Mouse (Mus musculus) CH12.LX (cell line): ENCODE measurements around the gene Csnk1g2. TPM values are rescaled to one million over a fixed set of nuclear protein-coding genes. Genes with fewer than 3 reads are reported as not detected.

Experiments used
- DNase-seq: peaks from one replicate; pipeline ENCODE4 v3.0.0-alpha.2; 2013; ENCODE audit errors: extremely low read depth
- H3K27ac ChIP-seq: 2 replicates; pipeline ENCODE4 v1.5.1; 2012; ENCODE audit warnings: low read depth, mild to moderate bottlenecking, control low read depth, moderate library complexity; ENCODE audit not compliant: insufficient read depth
- H3K27me3 ChIP-seq: replicated peaks from 2 replicates; pipeline ENCODE3; 2012; ENCODE audit warnings: inconsistent platforms
- H3K36me3 ChIP-seq, 2 experiments: replicated peaks in 1 of 2; 2 replicates each; pipeline versions ENCODE3 to v1.6.1; 2012; ENCODE audit warnings: inconsistent platforms in 1 of 2, low read length in 1 of 2, mild to moderate bottlenecking in 1 of 2, mixed read lengths in 1 of 2, moderate library complexity in 1 of 2; ENCODE audit not compliant: control insufficient read depth in 1 of 2, insufficient read depth in 1 of 2
- H3K4me1 ChIP-seq, 2 experiments: 2 replicates each; pipeline ENCODE4 v1.6.1; 2012; ENCODE audit warnings: inconsistent platforms in 1 of 2, moderate library complexity in 1 of 2; ENCODE audit not compliant: insufficient read depth in 2 of 2, control insufficient read depth in 1 of 2
- H3K4me2 ChIP-seq: 2 replicates; pipeline ENCODE4 v1.6.1; 2012; ENCODE audit warnings: low read depth, mild to moderate bottlenecking, control low read depth; ENCODE audit not compliant: poor library complexity, insufficient read depth, severe bottlenecking
- H3K4me3 ChIP-seq, 3 experiments: fragments of 150-350 bp in 1 of 3; sonication (generic) in 1 of 3; replicated peaks in 1 of 3; 2 replicates each; pipeline versions ENCODE3 to v1.5.1; 2011 to 2012; ENCODE audit warnings: low read depth in 2 of 3, low read length in 2 of 3, mild to moderate bottlenecking in 2 of 3, moderate library complexity in 2 of 3, control low read depth in 1 of 3, improper control_type of control experiment in 1 of 3, inconsistent platforms in 1 of 3, mixed read lengths in 1 of 3; ENCODE audit not compliant: poor library complexity in 1 of 3
- H3K79me2 ChIP-seq: replicated peaks from 2 replicates; pipeline ENCODE4 v1.6.1; 2012; ENCODE audit warnings: mild to moderate bottlenecking, moderate library complexity; ENCODE audit not compliant: control insufficient read depth, poor library complexity, insufficient read depth, severe bottlenecking; ENCODE audit errors: extremely low read depth
- H3K9ac ChIP-seq: 2 replicates; pipeline ENCODE4 v1.6.1; 2012; ENCODE audit warnings: low read depth, mild to moderate bottlenecking, control low read depth, moderate library complexity; ENCODE audit not compliant: insufficient read depth
- H3K9me3 ChIP-seq: replicated peaks from 2 replicates; pipeline ENCODE3; 2012; ENCODE audit warnings: low read length, inconsistent platforms, mixed read lengths
- CHD1 ChIP-seq: IDR thresholded peaks from 2 replicates; pipeline ENCODE4 v1.6.1; 2012; ENCODE audit warnings: low read depth, low read length, improper control_type of control experiment, inconsistent platforms
- CHD2 ChIP-seq: IDR thresholded peaks from 2 replicates; pipeline ENCODE4 v1.6.1; 2011; ENCODE audit warnings: low read length, improper control_type of control experiment
- CTCF ChIP-seq, 2 experiments: IDR thresholded peaks in 1 of 2; conservative IDR thresholded peaks in 1 of 2; 2 replicates each; pipeline ENCODE4 v1.5.1; 2011 to 2012; ENCODE audit warnings: low read depth in 2 of 2, low read length in 2 of 2, improper control_type of control experiment in 1 of 2, inconsistent platforms in 1 of 2, mild to moderate bottlenecking in 1 of 2, moderate library complexity in 1 of 2
- EP300 ChIP-seq: IDR thresholded peaks from 2 replicates; pipeline ENCODE4 v1.6.1; 2011; ENCODE audit warnings: low read length, improper control_type of control experiment
- ETS1 ChIP-seq: conservative IDR thresholded peaks from 2 replicates; pipeline ENCODE4 v1.6.1; 2012; ENCODE audit warnings: low read depth, mild to moderate bottlenecking, inconsistent platforms, low read length, improper control_type of control experiment, moderate library complexity
- IRF4 ChIP-seq: IDR thresholded peaks from 2 replicates; pipeline ENCODE4 v1.6.1; 2014; ENCODE audit warnings: low read depth, mild to moderate bottlenecking, inconsistent platforms, low read length, improper control_type of control experiment
- JUND ChIP-seq: conservative IDR thresholded peaks from 2 replicates; pipeline ENCODE4 v1.6.1; 2011; ENCODE audit warnings: low read depth, low read length, improper control_type of control experiment
- KAT2A ChIP-seq: IDR thresholded peaks from 2 replicates; pipeline ENCODE4 v1.6.1; 2012; ENCODE audit warnings: low read length, improper control_type of control experiment, inconsistent platforms; ENCODE audit not compliant: insufficient replicate concordance
- MAZ ChIP-seq: IDR thresholded peaks from 2 replicates; pipeline ENCODE4 v1.6.1; 2012; ENCODE audit warnings: low read depth, mild to moderate bottlenecking, inconsistent platforms, low read length, improper control_type of control experiment, moderate library complexity
- MEF2A ChIP-seq: IDR thresholded peaks from 2 replicates; pipeline ENCODE4 v1.6.1; 2014; ENCODE audit warnings: low read depth, mild to moderate bottlenecking, inconsistent platforms, low read length, improper control_type of control experiment, borderline replicate concordance
- MXI1 ChIP-seq: IDR thresholded peaks from 2 replicates; pipeline ENCODE4 v1.6.1; 2011; ENCODE audit warnings: mild to moderate bottlenecking, low read depth, low read length, improper control_type of control experiment
- MYC ChIP-seq: IDR thresholded peaks from 2 replicates; pipeline ENCODE4 v1.6.1; 2011; ENCODE audit warnings: low read depth, mild to moderate bottlenecking, improper control_type of control experiment, low read length
- POLR2A ChIP-seq: IDR thresholded peaks from 2 replicates; pipeline ENCODE4 v1.6.1; 2011; ENCODE audit warnings: low read depth, mild to moderate bottlenecking, improper control_type of control experiment, low read length
- POLR2AphosphoS2 ChIP-seq: IDR thresholded peaks from 2 replicates; pipeline ENCODE4 v1.6.1; 2011; ENCODE audit warnings: low read depth, low read length, improper control_type of control experiment
- SIN3A ChIP-seq: IDR thresholded peaks from 2 replicates; pipeline ENCODE4 v1.6.1; 2012; ENCODE audit warnings: low read length, improper control_type of control experiment, inconsistent platforms
- TBP ChIP-seq: conservative IDR thresholded peaks from 2 replicates; pipeline ENCODE4 v1.6.1; 2011; ENCODE audit warnings: low read depth, low read length, improper control_type of control experiment
- ZKSCAN1 ChIP-seq: IDR thresholded peaks from 2 replicates; pipeline ENCODE4 v1.6.1; 2012; ENCODE audit warnings: low read depth, inconsistent platforms, low read length, improper control_type of control experiment, borderline replicate concordance
- ZMIZ1 ChIP-seq: IDR thresholded peaks from 2 replicates; pipeline ENCODE4 v1.6.1; 2012; ENCODE audit warnings: low read depth, mild to moderate bottlenecking, inconsistent platforms, low read length, improper control_type of control experiment
- ZNF384 ChIP-seq: IDR thresholded peaks from 2 replicates; pipeline ENCODE4 v1.6.1; 2012; ENCODE audit warnings: low read depth, low read length, improper control_type of control experiment, inconsistent platforms
- dilution Hi-C: fragments of 300-500 bp; cut with MboI; formaldehyde crosslinking; loops from 2 replicates; pipeline ENCODE4 v1.14.3; 2020; ENCODE audit warnings: low sequenced_read_pairs; ENCODE audit not compliant: extremely low pct_unique_long_range_greater_than_20kb, extremely low pct_ligation_motif_present
- in situ Hi-C: fragments of 300-500 bp; cut with MboI; formaldehyde crosslinking; loops from 3 replicates; pipeline ENCODE4 v1.14.3; 2019; ENCODE audit warnings: low sequenced_read_pairs, low pct_ligation_motif_present, low pct_unique_long_range_greater_than_20kb, mixed read lengths
- polyA plus RNA-seq: library from polyadenylated mRNA; unstranded; fragments of >175 nt; gene quantifications from 2 replicates; pipeline ENCODE4 v1.2.1, GENCODE M21; 2012; ENCODE audit warnings: low read depth; ENCODE audit not compliant: insufficient read length
- total RNA-seq, 2 experiments: library from RNA; depleted of rRNA; stranded (reverse); fragments of 300-350 nt in 1 of 2; fragments of >200 nt in 1 of 2; gene quantifications; 2 replicates each; pipeline ENCODE4 v1.2.3; 2012 to 2014

Gene Csnk1g2
- total and polyA plus RNA-seq, 3 experiments, result 44.1 to 59.0 (median 50.1) TPM

- no peak for DNase-seq
- dilution Hi-C loops, result no loop called here
- H3K9me3 ChIP-seq, result no peaks in the 10 kb centered on the region
- TF ChIP-seq CHD2 (no peak), POLR2A (no peak), KAT2A (no peak), EP300 (no peak), ETS1 (no peak), TBP (no peak), MXI1 (no peak), SIN3A (no peak), MEF2A (no peak), CTCF (conservative IDR thresholded peaks at IDR 0.05 in 1 of 2, IDR thresholded peaks at IDR 0.05 in 1 of 2; ENCODE audit: low read depth in 2 of 2, low read length in 2 of 2) (no peak), MYC (no peak), CHD1 (no peak), POLR2AphosphoS2 (no peak; the same call in 1 of the 2 replicates), ZKSCAN1 (no peak), IRF4 (no peak), ZNF384 (no peak), MAZ (no peak), JUND (no peak), ZMIZ1 (no peak; the same call in 1 of the 2 replicates)
- TF ChIP-seq, all 38 proteins: peak for 0
- Histone ChIP-seq H3K4me3 (no peak overlapping the region), H3K4me2 (no peak overlapping the region), H3K9ac (no peak overlapping the region), H3K36me3 (peaks cover 5 to 24% of the 10 kb centered on the region in 2 experiments), H3K79me2 (peaks cover 7% of the 10 kb centered on the region), H3K27ac (peak overlapping the region; percentile 59), H3K27me3 (no peaks in the 10 kb centered on the region), H3K4me1 (peaks cover 20 to 69% of the 10 kb centered on the region in 2 experiments)
- in situ Hi-C loops, result loop anchor here (5.0 to 25.0 kb wide), 2 partner anchors 68 to 243 kb away; partner anchors contain the start of gene Tcf3
Measured at GRCm38 (mm10) chr10:80680260-80680696, 57.6 kb downstream of the Csnk1g2 start.

- Histone ChIP-seq H3K4me2 (no peak overlapping the region), H3K9me3 (no peaks in the 10 kb centered on the region), H3K4me1 (peaks cover 20 to 70% of the 10 kb centered on the region in 2 experiments), H3K36me3 (peaks cover 22 to 42% of the 10 kb centered on the region in 2 experiments), H3K4me3 (no peak overlapping the region), H3K27me3 (no peaks in the 10 kb centered on the region), H3K27ac (no peak overlapping the region), H3K9ac (no peak overlapping the region), H3K79me2 (no peaks in the 10 kb centered on the region)
- DNase-seq, result peak; percentile 72
- in situ Hi-C loops (loop anchor here (5.0 to 25.0 kb wide), 2 partner anchors 70 to 245 kb away; partner anchors contain the start of gene Tcf3), dilution Hi-C loops (no loop called here)
- TF ChIP-seq MXI1, result no peak
- TF ChIP-seq ETS1, result 0 out of 2 replicates have a peak, but pooled peaks have one; percentile 27
Measured at GRCm38 (mm10) chr10:80682003-80682402, 59.4 kb downstream of the Csnk1g2 start.
